Mouse (Mus musculus): ENCODE results near the gene Lonrf2. TPM values are rescaled to one million over a fixed set of nuclear protein-coding genes. Genes with fewer than 3 reads are reported as not detected.

Gene Lonrf2
- not detected for polyA plus RNA-seq (2017; shearing (Covaris generic))

- ATAC-seq = no peak
Measured at GRCm38 (mm10) chr1:38836477-38836872, at the start of gene Lonrf2. Gene Lonrf2, minus strand, starts transcription at chr1:38836711.

- ATAC-seq = peak; percentile 65
Measured at GRCm38 (mm10) chr1:38885956-38886355, 49.4 kb upstream of the Lonrf2 start.

GRCm38 (mm10) chr1:38883766-38884165, 47.3 kb upstream of the Lonrf2 start:
- peak; percentile 89 for ATAC-seq

DNA sequence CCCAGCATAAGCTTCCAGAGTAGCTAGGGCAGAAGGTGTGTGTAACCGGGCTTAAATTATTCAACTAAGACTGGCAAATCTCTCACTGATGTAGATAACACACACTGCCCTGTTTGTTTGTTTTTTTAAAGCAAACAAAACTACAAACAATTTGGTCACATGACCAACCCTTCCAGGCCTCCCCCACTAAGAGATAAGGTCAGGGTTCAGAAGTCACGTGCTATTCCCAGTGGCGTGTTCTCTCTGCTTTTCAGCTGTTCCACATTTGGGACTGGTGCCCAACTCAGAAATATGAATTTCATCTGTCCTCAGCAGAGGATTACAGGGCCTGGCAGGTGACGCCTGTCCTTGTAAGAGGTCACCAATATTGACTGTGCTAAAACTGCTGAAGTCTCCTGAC, 46.2 kb upstream of the Lonrf2 start:
- no peak for ATAC-seq

DNA sequence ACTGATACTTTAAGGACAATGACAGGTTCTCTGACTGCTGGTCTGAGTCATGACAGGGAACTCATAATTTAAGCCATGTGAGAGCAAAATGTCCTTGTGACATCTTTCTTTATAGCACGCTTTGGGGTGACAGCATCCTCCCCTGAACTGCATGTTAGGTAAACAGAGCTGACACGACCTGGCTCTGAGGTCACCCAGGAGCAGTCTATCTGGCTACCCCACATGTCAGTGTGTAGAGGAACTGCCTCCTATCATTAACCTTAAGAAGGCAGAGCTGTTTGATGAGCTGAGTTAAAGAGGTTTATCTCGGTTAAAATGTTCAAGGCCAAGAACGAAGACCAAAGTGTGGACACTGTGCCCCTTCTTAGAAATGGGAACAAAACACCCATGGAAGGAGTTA, 44.9 kb upstream of the Lonrf2 start:
- ATAC-seq = no peak

DNA sequence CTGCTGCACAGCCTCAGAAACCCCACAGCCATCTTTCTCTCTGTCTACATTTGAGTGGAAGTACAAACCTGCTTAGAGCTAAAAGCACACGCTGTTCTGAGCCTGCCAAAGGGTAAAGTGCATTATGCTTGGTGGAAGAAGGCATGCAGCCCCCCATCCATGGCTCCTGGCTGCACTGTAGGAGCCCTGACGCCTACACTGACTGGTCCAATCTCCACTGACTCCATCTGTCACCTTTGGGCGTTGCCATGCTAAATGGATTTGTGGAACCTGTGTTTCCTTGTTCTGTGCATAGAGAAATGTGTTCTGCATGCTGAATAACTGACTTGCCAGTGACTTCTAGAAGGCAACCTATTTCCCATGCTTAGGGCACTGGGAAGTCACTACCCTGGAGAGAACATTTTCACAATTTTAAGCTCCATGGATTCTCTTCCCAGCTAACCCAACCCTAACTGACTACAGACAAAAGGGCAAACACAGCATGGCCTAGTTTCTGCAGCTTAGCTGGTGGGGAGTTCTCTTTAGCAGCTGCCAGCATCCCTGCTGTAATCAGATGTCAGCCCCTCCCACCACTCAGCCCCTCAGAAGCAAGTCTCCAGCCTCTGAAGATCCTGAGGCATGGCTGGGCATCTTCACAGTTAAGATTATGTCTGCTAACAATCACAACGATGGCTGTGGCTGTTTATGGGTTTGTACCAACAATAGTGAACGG, 40.3 kb upstream of the Lonrf2 start:
- ATAC-seq = no peak

GRCm38 (mm10) chr1:38873911-38874310, 37.4 kb upstream of the Lonrf2 start:
- no peak for ATAC-seq

- no peak for ATAC-seq
Measured at GRCm38 (mm10) chr1:38871834-38872233, 35.3 kb upstream of the Lonrf2 start.

- no peak for ATAC-seq
Measured at GRCm38 (mm10) chr1:38869398-38870195, 33.1 kb upstream of the Lonrf2 start.

DNA sequence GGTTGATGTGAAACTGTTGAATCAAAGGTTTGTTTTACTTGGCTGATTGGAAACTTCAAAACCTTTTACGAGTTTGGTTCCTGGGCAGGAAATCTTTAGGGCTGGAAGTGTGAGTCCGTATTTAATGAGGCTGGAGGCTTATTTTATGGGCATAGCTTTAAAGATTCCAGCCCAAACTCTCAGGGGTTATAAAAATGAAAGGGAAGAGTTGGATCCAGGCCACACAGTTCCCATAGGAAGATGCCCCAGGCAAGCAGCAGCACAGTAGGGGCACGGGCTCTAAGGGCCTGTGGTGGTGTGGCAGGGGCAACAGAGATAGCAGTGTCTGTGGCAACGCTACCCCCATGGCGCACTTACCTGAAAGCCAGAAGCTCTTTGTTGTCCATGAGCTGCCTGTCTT, 29.7 kb upstream of the Lonrf2 start:
- ATAC-seq = no peak

DNA sequence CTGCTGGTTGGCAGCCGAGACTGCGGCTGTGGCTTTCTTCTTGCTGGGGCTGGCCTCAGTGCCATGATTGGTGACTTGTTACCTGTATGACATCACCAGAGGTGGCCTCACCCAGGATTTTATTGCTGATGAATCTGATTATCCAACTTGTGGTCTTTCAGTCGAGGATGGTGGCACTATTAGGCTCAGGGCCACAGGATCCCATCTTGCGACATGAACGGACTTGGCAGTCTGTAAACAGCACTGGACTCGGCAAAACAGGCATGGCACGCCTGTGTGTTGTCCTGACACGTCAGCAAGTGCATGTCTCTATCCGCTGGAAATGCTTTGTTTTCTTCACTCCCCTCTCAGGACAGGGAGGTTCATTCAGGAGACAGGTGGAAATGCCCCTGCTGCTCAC, 27.8 kb upstream of the Lonrf2 start:
- no peak for ATAC-seq

DNA sequence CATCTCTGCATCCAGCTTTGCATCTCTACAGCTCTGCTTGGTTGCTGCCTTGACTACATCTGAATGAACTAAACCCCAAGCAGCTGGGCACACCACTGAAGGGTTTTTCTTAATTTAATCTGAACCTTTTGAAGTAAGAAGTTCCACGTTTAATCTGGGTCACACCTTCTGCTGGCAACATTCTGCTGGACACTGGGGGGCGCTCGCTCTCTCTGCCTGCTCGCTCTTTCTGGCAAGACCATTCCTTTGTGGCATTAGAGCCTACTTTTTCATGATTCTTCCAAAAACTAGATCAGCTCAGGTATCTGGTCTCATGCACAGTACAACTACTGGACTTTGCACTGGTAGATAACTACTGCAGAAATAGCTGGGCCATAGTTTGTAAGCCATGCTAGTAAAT, 25.7 kb upstream of the Lonrf2 start:
- ATAC-seq = no peak

DNA sequence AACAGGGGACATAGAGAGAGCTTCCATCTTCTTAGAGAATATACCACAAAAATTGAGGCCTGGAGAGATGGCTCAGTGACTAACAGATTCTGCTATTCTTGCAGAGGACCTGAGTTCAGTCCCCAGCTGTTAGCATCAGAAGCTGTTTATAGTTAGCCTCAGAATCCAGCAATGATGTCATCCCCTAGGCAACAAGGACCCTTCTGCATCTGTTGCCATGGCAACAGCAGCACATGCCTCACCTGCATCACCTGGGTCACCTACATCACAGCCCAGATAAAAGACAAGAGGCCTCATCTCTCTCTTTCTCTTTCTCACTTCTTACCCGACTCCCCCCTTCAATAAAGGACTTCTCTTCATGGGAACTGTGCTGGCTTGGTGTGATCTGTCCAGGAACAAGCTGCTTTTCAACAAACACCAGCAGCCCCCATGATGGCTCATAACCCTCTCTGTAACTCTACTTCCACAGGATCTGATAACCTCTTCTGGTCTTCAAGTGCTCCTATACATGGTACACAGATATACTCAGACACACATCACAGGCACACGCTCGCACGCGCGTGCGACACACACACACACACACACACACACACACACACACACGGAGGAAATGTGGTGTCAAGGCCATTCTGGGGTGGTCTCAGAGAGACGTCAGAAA, 24.5 kb upstream of the Lonrf2 start:
- ATAC-seq = no peak

DNA sequence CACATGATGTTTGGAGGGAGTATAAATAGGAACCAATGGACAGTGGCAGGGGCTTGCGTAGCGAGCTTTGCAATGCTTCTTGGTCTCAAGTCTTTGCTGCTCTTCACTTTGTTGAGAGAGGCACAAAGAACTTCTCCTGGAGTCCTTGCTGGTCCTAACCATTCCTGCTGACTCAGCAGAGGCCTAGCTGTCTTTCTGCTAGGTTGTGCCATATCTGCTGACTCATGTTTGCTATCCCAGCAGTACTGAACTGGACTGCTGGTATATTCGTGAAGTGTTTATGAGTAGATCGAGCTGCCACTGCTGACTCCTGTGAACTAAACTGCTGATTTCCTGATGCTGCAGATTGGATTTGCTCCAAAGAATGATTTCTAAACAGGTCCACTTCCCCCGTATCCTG, 23.7 kb upstream of the Lonrf2 start:
- ATAC-seq = no peak

DNA sequence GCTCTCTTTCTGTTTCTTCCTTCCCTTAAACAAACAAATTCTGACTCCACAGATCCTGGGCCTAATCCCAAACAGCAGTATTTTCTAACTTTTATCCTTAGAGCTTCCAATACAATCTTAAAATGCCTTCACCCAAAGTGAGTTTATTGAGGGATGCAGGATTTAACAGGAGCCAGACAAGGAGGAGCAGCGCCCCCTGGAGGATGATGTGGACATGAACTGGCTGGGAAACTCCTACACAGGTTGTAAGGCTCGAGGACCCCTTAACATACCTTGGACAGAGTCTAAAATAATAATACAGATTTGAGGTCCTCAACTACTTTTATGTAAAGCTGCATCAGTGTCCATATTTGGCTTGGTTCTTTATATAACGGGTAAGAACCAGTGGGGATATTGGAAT, 19.7 kb upstream of the Lonrf2 start:
- no peak for ATAC-seq

DNA sequence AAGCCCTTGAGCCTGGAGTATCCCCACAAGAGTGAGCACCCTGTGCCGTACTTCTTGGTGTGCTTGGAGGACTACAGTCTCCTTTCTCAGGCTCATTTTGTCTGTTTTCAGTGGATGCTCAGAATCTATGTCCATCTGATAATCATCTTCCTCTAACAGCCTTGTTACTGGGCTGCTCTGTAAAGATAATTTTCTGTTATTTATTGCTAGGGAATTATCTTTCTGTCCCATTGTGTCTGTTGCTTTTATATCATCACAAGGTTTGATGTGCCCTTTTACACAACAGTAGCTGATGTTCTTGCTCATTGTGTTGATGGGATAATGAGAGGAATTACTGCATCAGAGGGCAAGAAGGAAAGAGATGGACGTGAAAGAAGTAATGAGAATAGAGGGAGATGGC, 15.7 kb upstream of the Lonrf2 start:
- no peak for ATAC-seq

DNA sequence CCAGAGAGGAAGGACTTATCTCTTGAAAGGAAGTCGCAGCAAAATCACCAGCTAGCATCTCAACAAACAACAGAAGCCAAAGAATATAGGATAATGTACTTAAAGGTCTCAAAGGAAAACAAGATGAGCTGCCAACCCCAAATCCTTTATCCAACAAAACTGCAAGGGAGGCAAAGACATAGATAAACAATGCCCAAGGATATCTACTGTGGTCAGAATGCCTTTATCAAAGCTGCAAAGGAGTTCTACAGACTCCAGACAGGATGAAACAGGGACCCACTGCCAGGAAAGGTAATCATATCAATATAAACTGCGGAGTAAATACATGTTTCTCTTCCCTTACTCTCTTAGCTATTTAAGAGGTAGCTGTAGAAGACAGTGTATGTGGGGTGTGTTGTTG, 14.1 kb upstream of the Lonrf2 start:
- ATAC-seq = no peak

- no peak for ATAC-seq
Measured at GRCm38 (mm10) chr1:38848451-38849289, 12.2 kb upstream of the Lonrf2 start.

DNA sequence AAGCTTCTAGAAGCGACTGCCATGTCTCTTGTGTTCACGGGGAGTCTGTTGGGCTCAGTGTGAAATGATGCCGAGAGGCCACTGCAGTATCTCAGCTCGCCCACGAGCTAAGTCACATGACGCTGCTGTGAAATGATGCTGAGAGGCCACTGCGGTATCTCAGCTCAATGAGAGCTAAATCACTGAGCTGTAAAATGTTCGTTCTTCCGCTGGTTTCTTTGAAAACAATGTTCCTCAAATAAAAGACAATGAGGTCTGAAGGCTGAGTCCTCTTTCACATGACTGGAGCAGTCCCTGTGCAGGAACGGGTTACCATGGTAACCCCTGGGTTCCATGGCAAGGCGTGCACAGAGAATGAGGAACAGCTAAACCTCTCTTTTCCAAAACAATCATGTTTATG, 11.5 kb upstream of the Lonrf2 start:
- ATAC-seq = no peak

DNA sequence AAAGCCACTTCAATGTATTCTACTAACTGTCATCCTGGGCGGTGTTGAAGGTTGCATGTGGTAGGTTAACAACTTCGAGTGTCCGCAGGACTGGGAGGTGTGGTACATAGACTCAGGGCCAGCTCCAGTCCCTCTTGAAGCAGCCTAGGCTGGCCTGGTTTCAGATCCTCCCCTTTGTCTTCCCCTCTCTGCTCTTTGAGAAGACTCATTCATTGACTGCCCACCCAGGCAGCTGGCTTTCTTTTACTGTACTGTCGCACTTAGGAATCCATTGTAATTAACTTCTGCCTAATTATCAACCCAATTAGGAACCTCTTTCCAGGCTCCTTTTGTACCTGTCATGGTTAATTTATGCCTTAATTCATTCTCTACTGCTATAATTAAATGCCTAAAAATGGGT, 6.8 kb upstream of the Lonrf2 start:
- no peak for ATAC-seq

GRCm38 (mm10) chr1:38842861-38843260, 6.3 kb upstream of the Lonrf2 start:
- ATAC-seq = no peak

DNA sequence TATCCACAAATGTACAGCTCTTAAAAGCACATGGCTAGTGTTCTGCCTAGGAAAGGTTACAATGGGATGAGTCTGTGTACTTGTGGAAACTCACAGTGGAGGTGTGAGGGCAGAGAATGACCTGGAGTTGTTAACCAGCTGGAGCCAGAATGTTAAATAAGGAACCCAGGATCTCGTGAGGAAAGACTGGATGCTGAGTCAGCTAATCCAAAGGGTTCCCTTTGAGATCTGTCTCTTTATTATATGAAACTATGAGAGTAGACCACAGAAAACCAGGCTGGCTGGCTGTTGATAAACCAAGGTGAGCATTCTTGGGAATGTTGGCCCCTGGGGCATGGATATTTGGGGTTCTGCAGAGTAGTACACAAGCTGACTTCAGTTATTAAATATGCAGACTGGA, 3.4 kb upstream of the Lonrf2 start:
- no peak for ATAC-seq

Measured in activated CD4-positive, CD25-positive, alpha-beta regulatory T cell, adult 4 months (primary cell).